8 mouse cellular contexts compared by ENCODE assay signal in the genomic region with DNA sequence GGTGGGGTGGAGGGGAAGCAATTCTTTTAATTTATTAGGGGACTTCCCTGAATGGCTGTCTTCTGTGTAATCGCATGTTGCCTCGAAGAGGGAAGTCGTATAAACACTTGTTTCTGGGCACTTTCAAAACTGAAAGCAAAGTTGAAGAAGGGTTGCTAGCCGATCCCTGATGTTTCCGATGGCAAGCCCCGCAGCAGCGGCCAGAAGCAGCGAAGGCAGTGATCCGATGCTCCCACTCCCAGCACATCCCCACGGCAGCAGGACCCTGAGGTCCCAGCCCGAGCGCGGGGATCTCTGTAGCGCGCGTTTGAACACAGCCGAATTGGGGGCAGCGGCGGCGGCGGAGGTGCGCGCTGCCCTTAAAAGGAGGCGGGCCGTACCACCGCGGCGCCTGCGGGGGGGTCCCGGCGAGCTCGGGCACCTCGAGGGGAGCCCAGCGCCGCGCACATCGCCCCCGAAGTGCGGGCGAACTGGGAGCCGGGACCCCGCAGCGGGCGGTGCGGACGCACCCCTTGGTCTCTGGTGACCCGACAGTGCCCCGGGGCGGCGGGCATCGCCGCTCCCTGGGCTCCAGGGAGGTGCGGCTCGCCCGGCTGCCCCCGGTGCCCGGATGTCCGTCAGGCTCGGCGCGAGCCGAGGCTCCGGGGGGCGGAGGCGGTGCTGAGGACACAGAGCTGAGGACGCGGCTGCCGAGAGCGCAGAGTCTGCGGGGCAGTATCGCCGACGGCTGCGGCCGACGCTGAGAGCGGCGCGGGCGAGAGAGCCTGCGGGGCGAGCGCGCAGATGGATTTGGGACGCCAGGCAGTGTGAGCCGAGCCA.
DNase-seq lines count a peak whose midpoint lies in the region; ATAC-seq lines count a peak whose summit lies in the region.

No protein-coding gene starts in this region.

- peak overlapping the region; percentile 72 for H3K4me3 ChIP-seq in intestine, embryonic 14.5 days (ENCODE audit: low read depth, low read length)
- H3K4me3 ChIP-seq in limb, embryonic 10.5 days: peak overlapping the region; percentile 86
- H3K4me3 ChIP-seq in midbrain, embryonic 11.5 days (ENCODE audit: low read depth, low read length): peak overlapping the region; percentile 70

- peaks cover 4% of the 10 kb centered on the region; the same call in 1 of the 2 replicates for H3K4me1 ChIP-seq in intestine, embryonic 14.5 days (replicated peaks; ENCODE audit: control insufficient read depth, insufficient read depth, low read length)
- H3K4me1 ChIP-seq in limb, embryonic 10.5 days: peaks cover 33% of the 10 kb centered on the region
- peaks cover 4% of the 10 kb centered on the region; the same call in 1 of the 2 replicates for H3K4me1 ChIP-seq in midbrain, embryonic 11.5 days (ENCODE audit: control insufficient read depth, insufficient read depth, low read length)

- peak overlapping the region; percentile 74 for H3K4me2 ChIP-seq in intestine, embryonic 14.5 days (ENCODE audit: low read length)
- peak overlapping the region; percentile 63 for H3K4me2 ChIP-seq in midbrain, embryonic 11.5 days

- H3K36me3 ChIP-seq in intestine, embryonic 14.5 days (ENCODE audit: control insufficient read depth, insufficient read depth, low read length): no peaks in the 10 kb centered on the region
- H3K36me3 ChIP-seq in limb, embryonic 10.5 days: peaks cover 3% of the 10 kb centered on the region; the same call in 1 of the 2 replicates
- no peaks in the 10 kb centered on the region for H3K36me3 ChIP-seq in midbrain, embryonic 11.5 days (ENCODE audit: control insufficient read depth, insufficient read depth, low read length)

- WGBS in intestine, embryonic 14.5 days: under 1% methylated on average over 83 of the region's 86 CpGs
- under 1% methylated on average over 76 of the region's 86 CpGs for WGBS in limb, embryonic 10.5 days
- WGBS in midbrain, embryonic 11.5 days: under 1% methylated on average over 85 of the region's 86 CpGs

- no peaks in the 10 kb centered on the region for H3K27me3 ChIP-seq in intestine, embryonic 14.5 days (replicated peaks; ENCODE audit: control insufficient read depth, insufficient read depth, low read length)
- H3K27me3 ChIP-seq in limb, embryonic 10.5 days (ENCODE audit: low read depth, poor library complexity, severe bottlenecking): peaks cover 26% of the 10 kb centered on the region; the same call in 1 of the 2 replicates
- H3K27me3 ChIP-seq in midbrain, embryonic 11.5 days (ENCODE audit: control insufficient read depth, insufficient read depth, low read length): peaks cover 8% of the 10 kb centered on the region; the same call in 1 of the 2 replicates

- peak; percentile 93 for ATAC-seq in intestine, embryonic 14.5 days (replicated peaks; ENCODE audit: low FRiP score, low TSS enrichment, low read depth)
- ATAC-seq in midbrain, embryonic 11.5 days (ENCODE audit: low FRiP score): peak; percentile 97

- no peaks in the 10 kb centered on the region for H3K9me3 ChIP-seq in intestine, embryonic 14.5 days (ENCODE audit: control insufficient read depth, low read length)
- no peaks in the 10 kb centered on the region for H3K9me3 ChIP-seq in limb, embryonic 10.5 days (replicated peaks)
- no peaks in the 10 kb centered on the region for H3K9me3 ChIP-seq in midbrain, embryonic 11.5 days (ENCODE audit: control insufficient read depth, low read length)

- peak; percentile 95 for DNase-seq in adrenal gland, adult 2 months
- peak; percentile 95 for DNase-seq in embryo, embryonic 11 days
- peak; percentile 88 for DNase-seq in gastrocnemius, postnatal 25 days
- DNase-seq in intestine, embryonic 14.5 days (ENCODE audit: low spot score): peak; percentile 95
- DNase-seq in limb, embryonic 10.5 days (ENCODE audit: low spot score): peak; percentile 92
- DNase-seq in midbrain, embryonic 11.5 days (ENCODE audit: low spot score, missing footprints): peak; percentile 98
- DNase-seq in right cerebral cortex, postnatal 4 days: peak; percentile 76
- DNase-seq in yolk sac, embryonic 10.5 days (ENCODE audit: low spot score): peak; percentile 88

- H3K9ac ChIP-seq in intestine, embryonic 14.5 days (ENCODE audit: low read length): peak overlapping the region; percentile 75
- peak overlapping the region; percentile 88 for H3K9ac ChIP-seq in midbrain, embryonic 11.5 days (ENCODE audit: low read length)

- H3K27ac ChIP-seq in intestine, embryonic 14.5 days (ENCODE audit: low read depth): peak overlapping the region; percentile 96
- H3K27ac ChIP-seq in limb, embryonic 10.5 days: peak overlapping the region; percentile 98
- H3K27ac ChIP-seq in midbrain, embryonic 11.5 days (ENCODE audit: low read depth, low read length): peak overlapping the region; percentile 74

Comparison
In these comparisons a context has a peak if more than half of its experiments do, and no peak if none do; other contexts are left out.
1. Peak in every context shown above with its lines: DNase-seq, ATAC-seq, H3K4me3 ChIP-seq and H3K27ac ChIP-seq.